Mouse (Mus musculus) embryonic facial prominence, embryonic 13.5 days (tissue): ENCODE results near the gene Hook2. TPM values are rescaled to one million over a fixed set of nuclear protein-coding genes. Genes with fewer than 3 reads are reported as not detected.

Experiments used
- ATAC-seq: fragments of 200-750 bp; cut with Nextera tagmentation; 2 replicates; pipeline ENCODE4 v1.8.0; 2017; ENCODE audit warnings: low read depth; ENCODE audit not compliant: insufficient number of reproducible peaks, insufficient read depth, low FRiP score, low TSS enrichment
- H3K27ac ChIP-seq: fragments of 300-500 bp; sonication (generic); 2 replicates; pipeline ENCODE4 v1.5.1; 2015; ENCODE audit warnings: moderate library complexity, mild to moderate bottlenecking, inconsistent platforms
- H3K27me3 ChIP-seq: fragments of 300-500 bp; sonication (generic); 2 replicates; pipeline ENCODE4 v1.6.1; 2015; ENCODE audit warnings: mild to moderate bottlenecking, inconsistent platforms
- H3K36me3 ChIP-seq: fragments of 300-500 bp; sonication (generic); 2 replicates; pipeline ENCODE4 v1.6.1; 2015; ENCODE audit warnings: mild to moderate bottlenecking, inconsistent platforms
- H3K4me1 ChIP-seq: fragments of 300-500 bp; sonication (generic); 2 replicates; pipeline ENCODE4 v1.6.1; 2015; ENCODE audit warnings: inconsistent platforms
- H3K4me2 ChIP-seq: fragments of 300-500 bp; sonication (generic); 2 replicates; pipeline ENCODE4 v1.6.1; 2015; ENCODE audit warnings: moderate library complexity, mild to moderate bottlenecking, inconsistent platforms
- H3K4me3 ChIP-seq: fragments of 300-500 bp; sonication (generic); 2 replicates; pipeline ENCODE4 v1.5.1; 2015; ENCODE audit warnings: mild to moderate bottlenecking, inconsistent platforms
- H3K9ac ChIP-seq: fragments of 300-500 bp; sonication (generic); 2 replicates; pipeline ENCODE4 v1.6.1; 2015; ENCODE audit warnings: mild to moderate bottlenecking, inconsistent platforms
- H3K9me3 ChIP-seq: fragments of 300-500 bp; sonication (generic); 2 replicates; pipeline ENCODE4 v1.6.1; 2016; ENCODE audit warnings: inconsistent platforms
- WGBS: fragments of 180-500 bp; shearing (Covaris S2); methylation state at CpG from one replicate; pipeline ENCODE4 v1.1.7; 2015; ENCODE audit warnings: mixed read lengths; 5-methylcytosine and 5-hydroxymethylcytosine counted together
- polyA plus RNA-seq: library from polyadenylated mRNA; unstranded; fragments of >200 nt; fragmentation: Nextera tagmentation; extraction: Ambion mirVana; gene quantifications from 2 replicates; pipeline ENCODE4 v1.2.1, GENCODE M21; 2015

Hook2 gene
- polyA plus RNA-seq, 1 experiment from 2014 or later: 23.2 TPM

- 25% methylated on average over 25 of the region's 25 CpGs for WGBS
- ATAC-seq: no peak
- H3K36me3 ChIP-seq: peaks cover 14% of the 10 kb centered on the region; the same call in 1 of the 2 replicates
- peaks cover 23% of the 10 kb centered on the region for H3K27me3 ChIP-seq
- H3K9ac ChIP-seq: peak overlapping the region; percentile 40; the same call in 1 of the 2 replicates
- H3K4me2 ChIP-seq: peak overlapping the region; percentile 22; the same call in 1 of the 2 replicates
- 0 out of 2 replicates have a peak overlapping the region, but pooled peaks have one; percentile 2 for H3K4me3 ChIP-seq
- no peaks in the 10 kb centered on the region for H3K9me3 ChIP-seq
- H3K4me1 ChIP-seq: peaks cover 12% of the 10 kb centered on the region
- H3K27ac ChIP-seq: no peak overlapping the region
These were observed 5.3 kb downstream of the Hook2 start for GRCm38 (mm10) chr8:84995680-84996079.

- Histone ChIP-seq H3K9ac (no peak overlapping the region), H3K4me2 (no peak overlapping the region), H3K27ac (no peak overlapping the region), H3K36me3 (peaks cover 19% of the 10 kb centered on the region; the same call in 1 of the 2 replicates), H3K27me3 (peaks cover 23% of the 10 kb centered on the region), H3K4me3 (no peak overlapping the region), H3K4me1 (peaks cover 4% of the 10 kb centered on the region; the same call in 1 of the 2 replicates), H3K9me3 (no peaks in the 10 kb centered on the region)
- WGBS: 76% methylated on average over 5 of the region's 5 CpGs
- no peak for ATAC-seq
These were observed 6.6 kb downstream of the Hook2 start for GRCm38 (mm10) chr8:84996978-84997377.

- no peaks in the 10 kb centered on the region for H3K9me3 ChIP-seq
- H3K4me2 ChIP-seq: peak overlapping the region; percentile 45
- H3K27me3 ChIP-seq: peaks cover 23% of the 10 kb centered on the region
- peak overlapping the region; percentile 4; the same call in 1 of the 2 replicates for H3K4me3 ChIP-seq
- peaks cover 4% of the 10 kb centered on the region; the same call in 1 of the 2 replicates for H3K4me1 ChIP-seq
- H3K36me3 ChIP-seq: peaks cover 22% of the 10 kb centered on the region
- ATAC-seq: no peak; the same call in 1 of the 2 replicates
- peak overlapping the region; percentile 38 for H3K9ac ChIP-seq
- WGBS: 4% methylated on average over 19 of the region's 19 CpGs
- H3K27ac ChIP-seq: no peak overlapping the region
These were observed 7.4 kb downstream of the Hook2 start for GRCm38 (mm10) chr8:84997649-84998295.

- no peak for ATAC-seq
- Histone ChIP-seq H3K36me3 (peaks cover 3% of the 10 kb centered on the region; the same call in 1 of the 2 replicates), H3K9ac (no peak overlapping the region), H3K27ac (no peak overlapping the region), H3K4me1 (0 out of 2 replicates have a peak, but pooled peaks cover 4% of the 10 kb centered on the region), H3K4me2 (no peak overlapping the region), H3K27me3 (peaks cover 54% of the 10 kb centered on the region), H3K4me3 (no peak overlapping the region), H3K9me3 (no peaks in the 10 kb centered on the region)
- 21% methylated on average over 25 of the region's 25 CpGs for WGBS
These were observed 17.3 kb downstream of the Hook2 start for GRCm38 (mm10) chr8:85007686-85008085.

GRCm38 (mm10) chr8:85011242-85011641 is 20.8 kb downstream of the Hook2 start:
- H3K4me1 ChIP-seq: peaks cover 8% of the 10 kb centered on the region; the same call in 1 of the 2 replicates
- ATAC-seq: no peak
- 16% methylated on average over 28 of the region's 28 CpGs for WGBS
- H3K4me2 ChIP-seq: no peak overlapping the region
- H3K27me3 ChIP-seq: peaks cover 76% of the 10 kb centered on the region
- H3K36me3 ChIP-seq: no peaks in the 10 kb centered on the region
- H3K27ac ChIP-seq: no peak overlapping the region
- no peaks in the 10 kb centered on the region for H3K9me3 ChIP-seq
- no peak overlapping the region for H3K4me3 ChIP-seq
- no peak overlapping the region for H3K9ac ChIP-seq

- Histone ChIP-seq H3K9ac (peak overlapping the region; percentile 57; the same call in 1 of the 2 replicates), H3K36me3 (peaks cover 16% of the 10 kb centered on the region), H3K9me3 (no peaks in the 10 kb centered on the region), H3K4me3 (peak overlapping the region; percentile 36), H3K4me1 (peaks cover 5% of the 10 kb centered on the region; the same call in 1 of the 2 replicates), H3K4me2 (peak overlapping the region; percentile 70), H3K27ac (no peak overlapping the region), H3K27me3 (peaks cover 58% of the 10 kb centered on the region)
- WGBS: 7% methylated on average over 26 of the region's 26 CpGs
- no peak for ATAC-seq
These were observed 22.9 kb downstream of the Hook2 start for GRCm38 (mm10) chr8:85013230-85013840.

GRCm38 (mm10) chr8:85014431-85014830 is 24.0 kb downstream of the Hook2 start, which contains the start of gene Best2:
Best2 (minus strand) TSS chr8:85014531.
- no peaks in the 10 kb centered on the region for H3K9me3 ChIP-seq
- H3K4me1 ChIP-seq: peaks cover 5% of the 10 kb centered on the region; the same call in 1 of the 2 replicates
- H3K4me2 ChIP-seq: peak within 1 kb of the TSS; percentile 70
- no peak for ATAC-seq
- no peak within 1 kb of the TSS for H3K27ac ChIP-seq
- H3K36me3 ChIP-seq: peaks cover 27% of the 10 kb centered on the region
- H3K27me3 ChIP-seq: peaks cover 47% of the 10 kb centered on the region
- 42% methylated on average over 2 of the region's 2 CpGs for WGBS
- peak within 1 kb of the TSS; percentile 57; the same call in 1 of the 2 replicates for H3K9ac ChIP-seq
- H3K4me3 ChIP-seq: peak within 1 kb of the TSS; percentile 36

- 0 out of 2 replicates have a peak overlapping the region, but pooled peaks have one; percentile 1 for H3K27ac ChIP-seq
- no peak for ATAC-seq
- 61% methylated on average over 10 of the region's 10 CpGs for WGBS
These were observed 26.3 kb downstream of the Hook2 start for GRCm38 (mm10) chr8:85016724-85017123.

GRCm38 (mm10) chr8:85017209-85017608 is 26.8 kb downstream of the Hook2 start:
- H3K27me3 ChIP-seq: peaks cover 27% of the 10 kb centered on the region
- peaks cover 5% of the 10 kb centered on the region; the same call in 1 of the 2 replicates for H3K4me1 ChIP-seq
- no peaks in the 10 kb centered on the region for H3K9me3 ChIP-seq
- peaks cover 54% of the 10 kb centered on the region for H3K36me3 ChIP-seq
- 0 out of 2 replicates have a peak overlapping the region, but pooled peaks have one; percentile 22 for H3K27ac ChIP-seq
- no peak overlapping the region for H3K9ac ChIP-seq
- no peak overlapping the region for H3K4me2 ChIP-seq
- no peak overlapping the region for H3K4me3 ChIP-seq
- ATAC-seq: 0 out of 2 replicates have a peak, but pooled peaks have one; percentile 21
- 37% methylated on average over 5 of the region's 5 CpGs for WGBS

More at GRCm38 (mm10) chr8:85016724-85017123, 26.3 kb downstream of the Hook2 start:
- H3K4me2 ChIP-seq: no peak overlapping the region
- no peak overlapping the region for H3K4me3 ChIP-seq
- H3K36me3 ChIP-seq: peaks cover 49% of the 10 kb centered on the region
- H3K27me3 ChIP-seq: peaks cover 32% of the 10 kb centered on the region
- no peak overlapping the region for H3K9ac ChIP-seq
- H3K4me1 ChIP-seq: peaks cover 5% of the 10 kb centered on the region; the same call in 1 of the 2 replicates
- H3K9me3 ChIP-seq: no peaks in the 10 kb centered on the region

- peaks cover 73% of the 10 kb centered on the region for H3K36me3 ChIP-seq
- WGBS: 93% methylated on average over 3 of the region's 3 CpGs
- H3K4me1 ChIP-seq: peaks cover 22% of the 10 kb centered on the region
- H3K4me2 ChIP-seq: no peak overlapping the region
- H3K9me3 ChIP-seq: no peaks in the 10 kb centered on the region
- no peak overlapping the region for H3K4me3 ChIP-seq
- no peak for ATAC-seq
- H3K9ac ChIP-seq: no peak overlapping the region
- H3K27ac ChIP-seq: no peak overlapping the region
- no peaks in the 10 kb centered on the region for H3K27me3 ChIP-seq
These were observed 31.2 kb downstream of the Hook2 start for GRCm38 (mm10) chr8:85021514-85022055.

- peaks cover 34% of the 10 kb centered on the region for H3K4me1 ChIP-seq
- peak overlapping the region; percentile 92 for H3K4me2 ChIP-seq
- no peaks in the 10 kb centered on the region for H3K27me3 ChIP-seq
- H3K9ac ChIP-seq: no peak overlapping the region
- no peak overlapping the region for H3K27ac ChIP-seq
- WGBS: 94% methylated on average over 3 of the region's 3 CpGs
- H3K4me3 ChIP-seq: peak overlapping the region; percentile 99
- no peaks in the 10 kb centered on the region for H3K9me3 ChIP-seq
- no peak for ATAC-seq
- peaks cover 53% of the 10 kb centered on the region for H3K36me3 ChIP-seq
These were observed 33.4 kb downstream of the Hook2 start for GRCm38 (mm10) chr8:85023846-85024245.
